Mouse (Mus musculus): ENCODE data around the gene Scrt2.

DNA sequence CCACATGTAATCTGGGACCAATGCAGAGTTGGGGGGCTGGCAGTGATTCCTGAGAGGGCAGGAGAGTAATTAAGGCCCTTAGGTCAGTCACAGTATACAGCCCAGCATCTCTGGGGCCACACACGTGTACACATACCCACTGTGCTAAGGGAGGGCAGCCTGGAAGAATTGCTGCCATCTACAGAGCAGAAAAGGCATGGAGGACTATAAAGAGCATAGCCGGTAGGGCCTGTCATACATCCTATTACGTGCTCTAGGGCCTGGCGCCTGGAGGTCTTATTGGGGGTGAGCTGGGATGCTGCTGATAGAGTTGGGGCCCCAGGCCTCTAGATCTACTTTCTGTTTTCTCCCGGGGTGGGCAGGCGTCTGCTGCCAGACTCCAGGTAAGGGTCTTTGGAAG is 5.1 kb downstream of the Scrt2 start:
- TF ChIP-seq EP300 (optimal IDR thresholded peaks at IDR 0.05) (no peak), CTCF (IDR thresholded peaks at IDR 0.05; ENCODE audit: low read depth) (no peak)
